Mouse (Mus musculus): ENCODE data around the gene Hoxa6.

DNA sequence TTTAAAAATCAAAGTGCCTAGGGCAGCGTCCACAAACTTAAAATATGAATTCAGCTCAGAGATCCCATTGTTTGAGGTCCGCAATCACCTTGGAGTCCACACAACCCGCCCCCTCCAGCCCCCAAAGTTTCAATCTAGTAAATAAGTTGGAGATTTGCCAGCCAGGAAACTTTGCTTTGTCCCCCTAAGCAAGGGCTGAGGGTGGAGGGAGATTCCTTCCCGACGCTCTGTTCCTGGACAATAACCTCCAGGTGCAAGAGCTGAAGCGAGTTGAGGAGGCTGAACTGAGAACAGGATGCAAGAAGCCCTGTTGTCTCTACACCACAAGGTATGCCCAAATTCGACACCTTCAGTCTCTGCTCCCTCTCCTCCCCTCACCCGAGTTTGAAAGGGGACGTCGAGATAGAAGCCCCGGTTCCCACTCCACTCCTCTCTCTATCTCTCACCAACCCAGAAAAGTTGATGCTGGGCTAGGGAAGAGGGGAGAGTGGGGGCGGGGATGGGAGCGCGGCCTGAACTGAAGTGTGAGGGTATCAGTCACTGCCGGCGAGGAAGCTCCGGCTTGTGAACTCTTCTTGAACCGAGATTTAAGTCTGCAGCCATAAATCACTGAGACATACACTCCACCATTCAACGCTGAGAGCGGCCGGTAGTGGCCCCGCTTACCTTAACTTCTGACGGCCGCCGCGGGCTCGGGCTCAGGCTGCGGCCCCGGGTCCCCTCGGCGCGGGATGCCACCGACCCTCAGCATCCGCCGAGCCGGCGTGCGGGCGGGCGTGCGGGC lies 33.4 kb downstream of the Hoxa6 start:
- TF ChIP-seq CTCF (IDR thresholded peaks at IDR 0.05; ENCODE audit: low read depth, low read length): no peak
- TF ChIP-seq POLR2A (IDR thresholded peaks at IDR 0.05; ENCODE audit: extremely low read depth, insufficient read depth, low read length): no peak
